Mouse (Mus musculus) forelimb bud, embryonic 11.5 days (tissue): ENCODE measurements around the gene 4930404H24Rik.

ENCODE experiments used
- DNase-seq: peaks from one replicate; pipeline ENCODE4 v3.0.0-alpha.2; 2012; ENCODE audit warnings: low read depth, low spot score

4930404H24Rik gene

GRCm38 (mm10) chr2:153492573-153493392 lies at the start of gene 4930404H24Rik:
4930404H24Rik (plus strand) TSS chr2:153492790.
- peak; percentile 75 for DNase-seq

DNA sequence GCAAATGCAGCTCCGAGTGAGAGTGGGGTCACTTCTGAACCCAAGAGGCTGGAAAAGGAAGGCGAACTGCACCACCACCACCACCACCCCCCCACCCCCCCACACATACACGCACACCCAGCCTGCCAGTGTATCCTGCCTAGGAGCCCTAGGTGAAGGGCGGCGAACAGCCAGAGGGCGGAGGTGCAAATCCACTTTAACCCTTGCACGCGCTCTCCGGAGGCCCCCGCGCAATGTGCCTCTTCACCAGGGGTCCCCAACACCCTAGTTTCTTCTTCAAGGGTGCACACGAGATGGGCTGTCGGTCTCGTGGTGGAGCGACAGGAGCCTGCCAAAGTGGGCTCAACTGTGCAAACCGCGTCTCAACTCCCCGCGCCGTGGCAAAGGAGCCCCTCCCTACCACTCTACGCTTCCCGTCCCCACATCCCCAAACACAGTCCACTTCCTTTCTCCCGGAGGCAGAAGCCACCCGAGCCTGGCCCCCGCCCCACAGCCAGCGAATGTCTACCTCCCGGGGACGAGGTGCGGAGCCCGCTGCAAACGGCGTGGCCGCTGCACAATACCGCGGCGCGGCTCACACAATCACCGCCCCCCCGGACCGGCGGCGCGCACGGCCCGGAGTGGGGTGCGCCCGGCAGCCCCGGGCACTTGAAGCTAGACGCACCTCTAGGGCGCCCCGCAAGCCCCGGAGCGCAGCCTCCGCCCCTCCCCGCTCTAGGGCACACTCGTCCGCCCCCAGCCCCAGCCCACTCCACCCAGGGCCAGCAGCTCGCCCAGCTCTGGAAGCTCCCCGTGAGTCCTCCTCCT lies 49.0 kb upstream of the 4930404H24Rik start:
- no peak for DNase-seq

DNA sequence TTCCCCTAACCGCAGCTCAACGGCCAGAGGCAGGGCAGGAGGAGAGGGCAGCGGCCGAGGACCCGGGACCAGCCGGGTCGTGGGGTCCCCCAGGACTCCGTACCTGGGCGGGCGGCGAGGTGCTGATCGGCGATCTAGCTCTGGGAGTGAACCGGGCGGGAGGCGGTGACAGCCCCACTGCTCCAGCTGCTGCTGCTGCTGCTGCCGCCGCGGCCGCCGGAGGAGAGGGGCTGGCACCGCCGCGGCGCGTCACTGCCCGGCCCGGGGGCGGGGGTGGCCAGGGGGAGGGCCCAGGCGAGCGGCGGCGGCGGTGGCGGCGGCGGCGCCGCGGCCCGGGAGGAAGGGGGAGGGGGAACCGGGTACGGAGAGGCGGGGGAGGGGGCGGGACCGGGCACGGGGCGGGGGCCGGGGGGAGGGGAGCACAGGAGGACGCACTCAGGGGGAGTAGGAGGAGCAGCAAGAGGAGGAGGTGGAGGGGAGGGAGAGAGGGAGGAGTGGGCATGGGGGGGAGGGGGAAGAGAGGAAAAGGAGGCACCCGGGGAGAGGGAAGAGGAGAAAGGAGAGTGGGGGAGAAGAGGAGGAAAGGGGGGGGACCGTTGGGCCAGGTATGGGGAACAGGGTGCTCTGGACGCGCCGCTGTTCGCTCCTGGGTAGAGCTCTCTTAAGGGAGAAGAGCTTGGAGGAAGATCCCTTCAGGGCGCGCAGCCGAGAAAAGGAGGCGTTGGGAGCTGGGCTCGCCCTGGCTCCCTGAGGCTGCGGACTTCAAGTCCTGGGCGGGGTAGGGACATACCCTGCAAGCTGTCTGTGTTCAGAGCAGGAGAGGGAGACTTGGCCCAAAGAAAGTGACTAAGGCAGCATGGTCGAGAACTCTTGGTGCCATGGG lies 48.1 kb upstream of the 4930404H24Rik start:
- DNase-seq: no peak

GRCm38 (mm10) chr2:153445137-153446016 lies 47.2 kb upstream of the 4930404H24Rik start:
- DNase-seq: no peak

GRCm38 (mm10) chr2:153446017-153446408 lies 46.6 kb upstream of the 4930404H24Rik start:
- DNase-seq: peak; percentile 83

- DNase-seq: no peak
Measured at GRCm38 (mm10) chr2:153446476-153446875, 46.1 kb upstream of the 4930404H24Rik start.

GRCm38 (mm10) chr2:153447719-153448118 lies 44.9 kb upstream of the 4930404H24Rik start:
- no peak for DNase-seq

GRCm38 (mm10) chr2:153448519-153448918 lies 44.1 kb upstream of the 4930404H24Rik start:
- no peak for DNase-seq

DNA sequence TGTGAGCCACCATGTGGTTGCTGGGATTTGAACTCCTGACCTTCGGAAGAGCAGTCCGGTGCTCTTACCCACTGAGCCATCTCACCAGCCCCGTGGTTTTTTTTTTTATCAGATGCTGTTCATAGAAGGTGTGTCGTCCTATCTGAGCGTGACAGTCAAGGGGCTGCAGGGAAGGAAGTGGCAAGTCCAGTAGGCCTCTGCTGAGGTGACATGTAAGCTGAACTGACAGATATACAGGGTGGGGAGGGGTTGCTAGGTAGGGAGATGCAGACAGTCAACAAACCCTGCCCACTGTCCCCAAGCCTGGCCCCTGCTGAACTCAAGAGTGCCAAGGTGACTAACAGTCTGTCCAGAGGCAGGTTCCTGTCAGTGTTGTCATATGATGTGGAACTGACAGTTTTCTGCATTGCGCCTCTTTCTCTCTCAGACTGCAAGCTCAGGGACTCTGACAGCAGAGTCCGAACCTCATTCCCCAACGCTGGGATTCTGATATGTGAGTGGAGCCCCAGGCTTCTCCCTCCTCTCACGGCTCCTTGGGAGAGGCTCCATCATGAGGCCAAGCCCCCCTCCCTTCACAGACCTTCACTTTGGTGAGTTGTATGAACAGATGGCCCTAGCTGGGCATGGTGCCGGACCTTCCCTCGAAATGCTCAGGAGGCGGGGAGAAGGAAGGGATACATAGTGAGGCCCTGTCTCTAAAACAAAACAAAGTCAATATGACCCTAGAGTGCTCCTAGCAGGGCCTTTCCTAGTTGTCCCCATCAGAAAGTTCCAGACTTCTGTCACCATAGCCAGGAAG lies 38.4 kb upstream of the 4930404H24Rik start:
- no peak for DNase-seq

GRCm38 (mm10) chr2:153454841-153455506 lies 37.6 kb upstream of the 4930404H24Rik start:
- DNase-seq: no peak

DNA sequence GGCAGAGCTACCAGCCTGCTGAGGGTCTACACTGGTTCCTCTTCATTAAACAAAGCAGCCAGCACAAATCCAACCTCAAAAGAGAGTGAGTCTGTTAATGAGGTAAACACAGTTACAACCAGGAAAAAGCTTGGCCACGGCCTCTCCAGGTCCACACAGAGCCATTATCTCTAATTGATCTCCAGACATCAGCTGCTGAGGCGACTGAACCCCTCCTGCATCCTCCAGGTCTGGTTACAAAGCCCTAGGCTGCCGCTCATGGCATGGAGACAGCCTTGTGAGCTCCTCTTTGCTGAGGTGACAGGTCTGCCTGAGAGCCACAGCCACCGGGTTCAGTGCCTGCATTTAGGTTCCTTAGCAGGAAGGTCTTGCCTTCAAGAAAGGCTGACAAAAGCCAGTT lies 35.1 kb upstream of the 4930404H24Rik start:
- no peak for DNase-seq

DNA sequence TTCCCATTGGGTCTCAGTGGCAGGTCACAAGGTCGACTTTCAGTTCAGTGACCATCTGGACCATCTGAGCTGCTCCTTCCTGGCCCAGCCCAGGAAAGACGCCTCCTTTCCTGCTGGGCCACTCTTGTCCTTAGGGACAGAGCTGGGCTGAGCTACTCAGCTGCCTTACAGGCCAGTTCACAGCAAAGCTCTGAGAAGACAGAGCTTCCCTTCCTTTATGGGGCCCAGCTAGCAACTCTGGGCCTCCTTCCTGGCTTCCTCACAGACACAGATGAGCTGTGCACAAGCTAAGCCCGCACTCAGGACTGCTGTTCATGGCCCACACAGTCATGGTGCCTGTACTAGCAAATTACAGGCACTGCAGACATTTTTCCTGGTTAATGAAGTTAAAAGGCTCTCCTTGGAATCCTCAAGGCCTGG lies 34.6 kb upstream of the 4930404H24Rik start:
- no peak for DNase-seq

- no peak for DNase-seq
Measured at GRCm38 (mm10) chr2:153463257-153463656, 29.3 kb upstream of the 4930404H24Rik start.

GRCm38 (mm10) chr2:153467372-153467771 lies 25.2 kb upstream of the 4930404H24Rik start:
- no peak for DNase-seq

DNA sequence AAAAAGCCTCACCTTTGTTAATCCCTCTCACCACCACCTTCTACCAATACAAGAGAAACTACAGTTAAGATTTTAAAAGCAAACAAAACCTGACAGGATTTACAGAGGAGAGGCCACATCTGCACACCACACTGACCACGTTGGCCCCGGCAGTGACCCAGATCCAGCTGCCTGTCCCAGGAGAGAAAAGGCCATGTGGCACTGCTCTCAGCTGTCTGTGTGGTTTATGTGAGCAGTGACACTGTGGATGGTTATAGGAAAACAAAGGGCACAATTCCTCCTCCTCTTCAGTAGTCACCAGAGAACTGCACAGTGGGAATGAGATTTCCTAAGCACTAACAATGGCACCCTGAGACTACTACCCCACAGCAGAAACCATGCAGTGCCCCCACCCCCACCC lies 23.3 kb upstream of the 4930404H24Rik start:
- no peak for DNase-seq

DNA sequence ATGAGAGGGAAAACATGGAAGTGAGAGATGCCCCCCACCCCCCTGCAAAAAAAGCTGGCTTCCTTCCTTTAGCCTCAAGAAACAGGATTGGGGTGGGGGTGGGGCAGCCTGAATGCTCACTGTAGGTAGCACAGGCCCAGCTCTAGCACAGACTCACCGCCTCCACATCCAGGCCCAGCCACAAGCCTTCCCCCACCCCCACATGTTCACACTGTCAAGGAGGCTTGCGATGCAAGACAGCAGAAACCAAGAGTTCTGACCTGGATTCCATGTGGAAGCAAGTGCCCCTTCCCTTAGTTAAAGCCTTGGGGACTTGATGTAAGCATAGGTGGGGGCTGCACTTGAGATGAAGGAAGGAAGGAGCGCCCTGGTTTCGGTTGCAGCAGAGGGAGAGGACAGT lies 22.8 kb upstream of the 4930404H24Rik start:
- no peak for DNase-seq

GRCm38 (mm10) chr2:153470983-153471382 lies 21.6 kb upstream of the 4930404H24Rik start:
- DNase-seq: no peak

DNA sequence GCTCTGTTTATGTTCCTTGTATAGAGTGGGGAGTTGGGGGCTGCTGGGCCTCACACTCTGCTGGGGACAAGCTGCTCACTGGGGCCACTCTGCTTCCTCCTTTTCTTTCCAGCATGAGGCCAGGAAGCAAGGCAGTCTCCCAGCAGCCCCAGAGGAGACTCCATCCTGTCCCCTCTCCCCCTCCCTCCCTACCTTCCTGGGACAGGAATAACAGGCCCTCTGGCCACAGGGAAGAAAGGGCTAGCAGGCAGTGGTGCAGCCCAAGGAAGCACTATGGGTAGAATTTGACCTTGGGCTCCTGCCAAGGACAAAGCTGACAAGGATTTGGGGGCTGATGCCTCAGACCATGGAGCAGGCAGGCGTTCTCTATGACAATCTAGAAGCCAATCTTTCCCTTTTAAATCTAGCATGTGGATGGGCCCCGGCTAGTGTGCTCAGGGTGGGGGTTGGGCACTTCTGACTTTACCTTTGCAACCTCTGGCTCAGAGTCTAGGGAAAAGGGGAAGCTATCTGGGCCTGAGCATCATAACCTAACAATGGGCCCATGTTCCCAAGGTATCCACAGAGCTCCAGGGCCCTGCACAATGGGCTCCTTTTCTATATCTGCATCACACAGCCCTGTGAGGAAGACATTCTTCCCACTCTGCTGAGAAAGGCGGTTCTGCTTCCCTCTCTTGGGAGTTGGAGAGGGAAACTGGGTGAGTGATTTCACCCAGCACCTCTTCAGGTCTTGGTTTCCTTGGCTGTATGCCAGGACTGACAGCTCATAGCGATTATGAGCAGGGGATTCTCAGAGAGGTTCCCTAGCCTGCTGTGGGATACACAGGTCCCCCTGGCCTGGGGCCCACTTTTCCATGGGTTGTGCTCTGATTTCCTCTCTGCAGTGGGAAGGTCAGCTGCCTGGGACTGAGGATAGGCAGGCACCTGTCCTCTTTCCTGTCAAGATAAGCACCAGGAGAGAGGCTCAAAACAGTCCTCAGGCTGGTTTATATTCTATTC lies 17.2 kb upstream of the 4930404H24Rik start:
- no peak for DNase-seq
